Mouse (Mus musculus) kidney, embryonic 16.5 days (tissue): ENCODE measurements around the gene Shisa8. TPM values are rescaled to one million over a fixed set of nuclear protein-coding genes. Genes with fewer than 3 reads are reported as not detected.

Experiments used
- ATAC-seq: fragments of 200-750 bp; cut with Nextera tagmentation; 2 replicates; pipeline ENCODE4 v1.8.0; 2017; ENCODE audit warnings: moderate TSS enrichment; ENCODE audit not compliant: low FRiP score, low TSS enrichment
- H3K27ac ChIP-seq: fragments of 300-500 bp; sonication (generic); 2 replicates; pipeline ENCODE4 v1.5.1; 2014; ENCODE audit warnings: low read length
- H3K27me3 ChIP-seq: fragments of 300-500 bp; sonication (generic); 2 replicates; pipeline ENCODE4 v1.6.1; 2014; ENCODE audit warnings: low read length, control low read depth, mixed read lengths; ENCODE audit not compliant: insufficient read depth
- H3K36me3 ChIP-seq: fragments of 300-500 bp; sonication (generic); 2 replicates; pipeline ENCODE4 v1.6.1; 2014; ENCODE audit warnings: low read length, control low read depth, mixed read lengths; ENCODE audit not compliant: insufficient read depth
- H3K4me1 ChIP-seq: fragments of 300-500 bp; sonication (generic); 2 replicates; pipeline ENCODE4 v1.6.1; 2014; ENCODE audit warnings: low read length, control low read depth, mixed read lengths; ENCODE audit not compliant: insufficient read depth
- H3K4me2 ChIP-seq: fragments of 300-500 bp; sonication (generic); replicated peaks from 2 replicates; pipeline ENCODE4 v1.6.1; 2014; ENCODE audit warnings: low read depth, low read length
- H3K4me3 ChIP-seq: fragments of 300-500 bp; sonication (generic); 2 replicates; pipeline ENCODE4 v1.5.1; 2014; ENCODE audit warnings: mild to moderate bottlenecking, low read length
- H3K9ac ChIP-seq: fragments of 300-500 bp; sonication (generic); replicated peaks from 2 replicates; pipeline ENCODE4 v1.6.1; 2014; ENCODE audit warnings: low read length
- H3K9me3 ChIP-seq: fragments of 300-500 bp; sonication (generic); 2 replicates; pipeline ENCODE4 v1.6.1; 2016; ENCODE audit warnings: low read length, control low read depth
- WGBS: fragments of 180-500 bp; shearing (Covaris S2); extraction: QIAGEN DNeasy Blood & Tissue Kit; methylation state at CpG from one replicate; pipeline ENCODE4 v1.1.7; 2014; 5-methylcytosine and 5-hydroxymethylcytosine counted together
- polyA plus RNA-seq: library from polyadenylated mRNA; unstranded; fragments of >200 nt; fragmentation: Nextera tagmentation; extraction: Ambion mirVana; gene quantifications from 2 replicates; pipeline ENCODE4 v1.2.1, GENCODE M21; 2015

Shisa8 gene
- polyA plus RNA-seq, 1 experiment from 2014 or later, result 0.41 TPM

- Histone ChIP-seq H3K27me3 (peaks cover 9% of the 10 kb centered on the region), H3K27ac (no peak overlapping the region), H3K4me3 (peak overlapping the region; percentile 40), H3K4me2 (peak overlapping the region; percentile 60), H3K9me3 (no peaks in the 10 kb centered on the region), H3K9ac (no peak overlapping the region), H3K36me3 (no peaks in the 10 kb centered on the region), H3K4me1 (peaks cover 15% of the 10 kb centered on the region)
- no peak for ATAC-seq
- 49% methylated on average over 7 of the region's 7 CpGs for WGBS
Measured at GRCm38 (mm10) chr15:82224602-82225215, 12.1 kb upstream of the Shisa8 start.

- Histone ChIP-seq H3K4me1 (peaks cover 11% of the 10 kb centered on the region), H3K36me3 (no peaks in the 10 kb centered on the region), H3K4me2 (peak within 1 kb of the TSS; percentile 60), H3K9ac (peak within 1 kb of the TSS; percentile 53), H3K9me3 (no peaks in the 10 kb centered on the region), H3K27me3 (peaks cover 9% of the 10 kb centered on the region), H3K27ac (no peak within 1 kb of the TSS), H3K4me3 (peak within 1 kb of the TSS; percentile 40)
- peak; percentile 66 for ATAC-seq
- 2% methylated on average over 42 of the region's 44 CpGs for WGBS
Measured at GRCm38 (mm10) chr15:82223657-82224601, 11.3 kb upstream of the Shisa8 start, which contains the start of gene Tnfrsf13c. Gene Tnfrsf13c (minus strand): TSS chr15:82224369.

GRCm38 (mm10) chr15:82223251-82223650, 10.6 kb upstream of the Shisa8 start:
- 61% methylated on average over 7 of the region's 7 CpGs for WGBS
- no peak for ATAC-seq
- no peak overlapping the region for H3K4me2 ChIP-seq

GRCm38 (mm10) chr15:82221104-82221860, 8.7 kb upstream of the Shisa8 start:
- H3K27me3 ChIP-seq, result peaks cover 20% of the 10 kb centered on the region
- WGBS, result 61% methylated on average over 14 of the region's 14 CpGs
- H3K4me3 ChIP-seq, result no peak overlapping the region
- H3K4me2 ChIP-seq, result no peak overlapping the region
- H3K27ac ChIP-seq, result no peak overlapping the region
- H3K9ac ChIP-seq, result no peak overlapping the region
- no peaks in the 10 kb centered on the region for H3K36me3 ChIP-seq
- ATAC-seq, result no peak
- H3K4me1 ChIP-seq, result peaks cover 11% of the 10 kb centered on the region
- H3K9me3 ChIP-seq, result no peaks in the 10 kb centered on the region

More at GRCm38 (mm10) chr15:82223251-82223650, 10.6 kb upstream of the Shisa8 start:
- H3K9ac ChIP-seq, result no peak overlapping the region
- no peaks in the 10 kb centered on the region for H3K9me3 ChIP-seq
- no peak overlapping the region for H3K27ac ChIP-seq
- H3K4me3 ChIP-seq, result no peak overlapping the region
- peaks cover 9% of the 10 kb centered on the region for H3K27me3 ChIP-seq
- H3K36me3 ChIP-seq, result no peaks in the 10 kb centered on the region
- peaks cover 11% of the 10 kb centered on the region for H3K4me1 ChIP-seq

GRCm38 (mm10) chr15:82220003-82220675, 7.5 kb upstream of the Shisa8 start:
- Histone ChIP-seq H3K9me3 (no peaks in the 10 kb centered on the region), H3K4me2 (no peak overlapping the region), H3K27me3 (peaks cover 29% of the 10 kb centered on the region), H3K4me3 (no peak overlapping the region), H3K9ac (no peak overlapping the region), H3K27ac (no peak overlapping the region), H3K4me1 (peaks cover 11% of the 10 kb centered on the region), H3K36me3 (no peaks in the 10 kb centered on the region)
- 80% methylated on average over 11 of the region's 12 CpGs for WGBS
- ATAC-seq, result no peak

GRCm38 (mm10) chr15:82218778-82219666, 6.4 kb upstream of the Shisa8 start:
- Histone ChIP-seq H3K4me1 (peaks cover 5% of the 10 kb centered on the region), H3K4me2 (no peak overlapping the region), H3K9me3 (no peaks in the 10 kb centered on the region), H3K36me3 (no peaks in the 10 kb centered on the region), H3K9ac (no peak overlapping the region), H3K27ac (no peak overlapping the region), H3K27me3 (peaks cover 36% of the 10 kb centered on the region), H3K4me3 (no peak overlapping the region)
- 71% methylated on average over 26 of the region's 26 CpGs for WGBS
- ATAC-seq, result no peak

GRCm38 (mm10) chr15:82217980-82218379, 5.4 kb upstream of the Shisa8 start:
- Histone ChIP-seq H3K4me1 (no peaks in the 10 kb centered on the region), H3K36me3 (no peaks in the 10 kb centered on the region), H3K4me3 (no peak overlapping the region), H3K27ac (no peak overlapping the region), H3K4me2 (no peak overlapping the region), H3K9me3 (no peaks in the 10 kb centered on the region), H3K9ac (no peak overlapping the region), H3K27me3 (peaks cover 42% of the 10 kb centered on the region)
- ATAC-seq, result no peak
- 41% methylated on average over 9 of the region's 9 CpGs for WGBS

GRCm38 (mm10) chr15:82217039-82217438, 4.4 kb upstream of the Shisa8 start:
- Histone ChIP-seq H3K27me3 (peaks cover 50% of the 10 kb centered on the region), H3K4me1 (peaks cover 8% of the 10 kb centered on the region; the same call in 1 of the 2 replicates), H3K27ac (no peak overlapping the region), H3K4me2 (no peak overlapping the region), H3K9me3 (no peaks in the 10 kb centered on the region), H3K4me3 (no peak overlapping the region), H3K9ac (no peak overlapping the region), H3K36me3 (no peaks in the 10 kb centered on the region)
- 25% methylated on average over 7 of the region's 7 CpGs for WGBS
- ATAC-seq, result no peak
